Comparison of ENCODE assay signal across 9 mouse cellular contexts in genomic region chr3:138858649-138859048, GRCm38 (mm10).
DNase-seq lines count a peak whose midpoint lies in the region; ATAC-seq and TF ChIP-seq lines count a peak whose summit lies in the region.
"Had no signal": no experiment of that assay in that cellular context is flagged by ENCODE, and none has a peak within 500 bp of the region (broad histone marks: within the 10 kb centered on the region; RNA-seq: fewer than 3 reads in every experiment).

No protein-coding gene starts in this region.

- no peak overlapping the region for H3K4me2 ChIP-seq in heart, embryonic 13.5 days
- no peak overlapping the region for H3K4me2 ChIP-seq in neural tube, embryonic 11.5 days (ENCODE audit: low read depth)
- no peak overlapping the region for H3K4me2 ChIP-seq in limb, embryonic 11.5 days (ENCODE audit: low read depth, severe bottlenecking)
- H3K4me2 ChIP-seq in stomach, postnatal 0 days (replicated peaks; ENCODE audit: low read depth): no peak overlapping the region
- H3K4me2 ChIP-seq: liver, embryonic 12.5 days had no signal

- no peak for TF ChIP-seq CTCF in stomach, postnatal 0 days (IDR thresholded peaks at IDR 0.05; ENCODE audit: low read depth)

- no peaks in the 10 kb centered on the region for H3K27me3 ChIP-seq in heart, embryonic 13.5 days (replicated peaks)
- H3K27me3 ChIP-seq in neural tube, embryonic 11.5 days (ENCODE audit: control insufficient read depth, insufficient read depth, low read length): no peaks in the 10 kb centered on the region
- no peaks in the 10 kb centered on the region for H3K27me3 ChIP-seq in limb, embryonic 11.5 days (ENCODE audit: control insufficient read depth, insufficient read depth, low read length)
- no peaks in the 10 kb centered on the region for H3K27me3 ChIP-seq in stomach, postnatal 0 days (ENCODE audit: control insufficient read depth, insufficient read depth, low read length)
- H3K27me3 ChIP-seq: liver, embryonic 12.5 days had no signal

- 67% methylated on average over 6 of the region's 6 CpGs for WGBS in heart, embryonic 13.5 days
- WGBS in neural tube, embryonic 11.5 days: 78% methylated on average over 6 of the region's 6 CpGs
- WGBS in limb, embryonic 11.5 days: 86% methylated on average over 6 of the region's 6 CpGs
- 75% methylated on average over 6 of the region's 6 CpGs for WGBS in stomach, postnatal 0 days

- H3K36me3 ChIP-seq in heart, embryonic 13.5 days: no peaks in the 10 kb centered on the region
- H3K36me3 ChIP-seq in neural tube, embryonic 11.5 days (ENCODE audit: control insufficient read depth, insufficient read depth, low read length): no peaks in the 10 kb centered on the region
- no peaks in the 10 kb centered on the region for H3K36me3 ChIP-seq in limb, embryonic 11.5 days (ENCODE audit: control insufficient read depth, insufficient read depth, low read length)
- no peaks in the 10 kb centered on the region for H3K36me3 ChIP-seq in stomach, postnatal 0 days (ENCODE audit: control insufficient read depth, insufficient read depth, low read length)
- H3K36me3 ChIP-seq: liver, embryonic 12.5 days had no signal

- H3K27ac ChIP-seq in heart, embryonic 13.5 days (replicated peaks): peak overlapping the region; percentile 50; the same call in 1 of the 2 replicates
- H3K27ac ChIP-seq in neural tube, embryonic 11.5 days (ENCODE audit: low read depth, low read length): peak overlapping the region; percentile 77
- H3K27ac ChIP-seq in limb, embryonic 11.5 days (replicated peaks; ENCODE audit: low read depth, low read length): peak overlapping the region; percentile 52
- H3K27ac ChIP-seq in stomach, postnatal 0 days (replicated peaks): peak overlapping the region; percentile 5
- H3K27ac ChIP-seq: liver, embryonic 12.5 days had no signal

- no peak for DNase-seq in heart, adult 18-20 months
- DNase-seq in neural tube, embryonic 11.5 days (ENCODE audit: low spot score): no peak
- no peak for DNase-seq in neural tube, embryonic 10.5 days (ENCODE audit: extremely low spot score, low spot score)
- DNase-seq in limb, embryonic 11.5 days (ENCODE audit: low spot score): no peak
- no peak for DNase-seq in stomach, postnatal 0 days (ENCODE audit: low spot score)
- DNase-seq in spleen, adult 18-20 months: no peak
- no peak for DNase-seq in T-cell, adult 2 months (ENCODE audit: low spot score)

- H3K9ac ChIP-seq in heart, embryonic 13.5 days: no peak overlapping the region
- no peak overlapping the region for H3K9ac ChIP-seq in neural tube, embryonic 11.5 days (ENCODE audit: low read length)
- H3K9ac ChIP-seq in limb, embryonic 11.5 days (ENCODE audit: low read length): no peak overlapping the region
- H3K9ac ChIP-seq in stomach, postnatal 0 days (ENCODE audit: low read length): no peak overlapping the region
- H3K9ac ChIP-seq: liver, embryonic 12.5 days had no signal

- no peak overlapping the region for H3K4me3 ChIP-seq in heart, embryonic 13.5 days
- no peak overlapping the region for H3K4me3 ChIP-seq in neural tube, embryonic 11.5 days (ENCODE audit: low read depth, low read length)
- H3K4me3 ChIP-seq in limb, embryonic 11.5 days (ENCODE audit: low read depth, low read length): no peak overlapping the region
- no peak overlapping the region for H3K4me3 ChIP-seq in stomach, postnatal 0 days (ENCODE audit: low read depth, low read length)
- H3K4me3 ChIP-seq: liver, embryonic 12.5 days had no signal

- H3K9me3 ChIP-seq in heart, embryonic 13.5 days: no peaks in the 10 kb centered on the region
- no peaks in the 10 kb centered on the region for H3K9me3 ChIP-seq in neural tube, embryonic 11.5 days (ENCODE audit: control insufficient read depth, low read length)
- H3K9me3 ChIP-seq in limb, embryonic 11.5 days (ENCODE audit: control insufficient read depth, low read length): no peaks in the 10 kb centered on the region
- H3K9me3 ChIP-seq in stomach, postnatal 0 days (ENCODE audit: control insufficient read depth, low read length): no peaks in the 10 kb centered on the region
- H3K9me3 ChIP-seq: liver, embryonic 12.5 days had no signal

- no peak for TF ChIP-seq EP300 in stomach, postnatal 0 days (optimal IDR thresholded peaks at IDR 0.05)

- peaks cover 54% of the 10 kb centered on the region for H3K4me1 ChIP-seq in heart, embryonic 13.5 days
- H3K4me1 ChIP-seq in neural tube, embryonic 11.5 days (ENCODE audit: control insufficient read depth, insufficient read depth, low read length): peaks cover 66% of the 10 kb centered on the region
- H3K4me1 ChIP-seq in limb, embryonic 11.5 days (ENCODE audit: control insufficient read depth, insufficient read depth, low read length): peaks cover 26% of the 10 kb centered on the region
- peaks cover 2% of the 10 kb centered on the region for H3K4me1 ChIP-seq in stomach, postnatal 0 days (replicated peaks; ENCODE audit: control insufficient read depth, insufficient read depth)
- H3K4me1 ChIP-seq: liver, embryonic 12.5 days had no signal

- no peak for ATAC-seq in heart, embryonic 13.5 days (ENCODE audit: extremely low read depth, insufficient number of reproducible peaks, low FRiP score, low TSS enrichment)
- no peak for ATAC-seq in neural tube, embryonic 11.5 days (ENCODE audit: insufficient read depth, low FRiP score, low TSS enrichment)
- ATAC-seq in limb, embryonic 11.5 days (ENCODE audit: insufficient number of reproducible peaks, low FRiP score, low TSS enrichment, low read depth): no peak
- ATAC-seq in stomach, postnatal 0 days (ENCODE audit: low FRiP score, low TSS enrichment): no peak
- ATAC-seq: liver, embryonic 12.5 days had no signal

Comparison
In these comparisons a context has a peak if more than half of its experiments do, and no peak if none do; other contexts are left out.
1. H3K27ac ChIP-seq: peak in every context shown above with its lines; median percentile 77 in neural tube, embryonic 11.5 days; 52 in limb, embryonic 11.5 days; 50 in heart, embryonic 13.5 days; 5 in stomach, postnatal 0 days.